ENCODE assay signal across 24 mouse cellular contexts in genomic region chr2:170141481-170141880, GRCm38 (mm10).
"Had no signal": no experiment of that assay in that cellular context is flagged by ENCODE, and none has a peak within 500 bp of the region (broad histone marks: within the 10 kb centered on the region; RNA-seq: fewer than 3 reads in every experiment).

No protein-coding gene starts in this region.

- H3K4me3 ChIP-seq: embryonic facial prominence, embryonic 10.5 days; embryonic facial prominence, embryonic 12.5 days; embryonic facial prominence, embryonic 13.5 days; embryonic facial prominence, embryonic 15.5 days; erythroblast, embryonic 14.5 days; forebrain, embryonic 10.5 days; forebrain, embryonic 12.5 days; forebrain, embryonic 13.5 days; forebrain, embryonic 15.5 days; gastrocnemius, adult 2 months; heart, adult 2 months; heart, embryonic 10.5 days had no signal

- H3K9ac ChIP-seq: embryonic facial prominence, embryonic 12.5 days; embryonic facial prominence, embryonic 13.5 days; embryonic facial prominence, embryonic 15.5 days; forebrain, embryonic 12.5 days; forebrain, embryonic 13.5 days; forebrain, embryonic 15.5 days; forebrain, postnatal 0 days had no signal

- H3K27me3 ChIP-seq: embryonic facial prominence, embryonic 12.5 days; embryonic facial prominence, embryonic 13.5 days; embryonic facial prominence, embryonic 15.5 days; forebrain, embryonic 12.5 days; forebrain, embryonic 13.5 days; forebrain, embryonic 15.5 days had no signal

- H3K36me3 ChIP-seq: embryonic facial prominence, embryonic 10.5 days; embryonic facial prominence, embryonic 12.5 days; embryonic facial prominence, embryonic 13.5 days; embryonic facial prominence, embryonic 15.5 days; forebrain, embryonic 10.5 days; forebrain, embryonic 12.5 days; forebrain, embryonic 15.5 days; heart, embryonic 10.5 days had no signal

- H3K27ac ChIP-seq: embryonic facial prominence, embryonic 10.5 days; embryonic facial prominence, embryonic 12.5 days; embryonic facial prominence, embryonic 13.5 days; embryonic facial prominence, embryonic 15.5 days; forebrain, embryonic 10.5 days; forebrain, embryonic 12.5 days; forebrain, embryonic 13.5 days; forebrain, embryonic 15.5 days; gastrocnemius, adult 2 months; heart, adult 2 months; heart, embryonic 10.5 days had no signal

- H3K4me2 ChIP-seq: embryonic facial prominence, embryonic 12.5 days; embryonic facial prominence, embryonic 13.5 days; embryonic facial prominence, embryonic 15.5 days; forebrain, embryonic 12.5 days; forebrain, embryonic 13.5 days; forebrain, embryonic 15.5 days had no signal

- H3K9me3 ChIP-seq: embryonic facial prominence, embryonic 10.5 days; embryonic facial prominence, embryonic 12.5 days; embryonic facial prominence, embryonic 13.5 days; embryonic facial prominence, embryonic 15.5 days; forebrain, embryonic 10.5 days; forebrain, embryonic 12.5 days; forebrain, embryonic 13.5 days; forebrain, embryonic 15.5 days; heart, embryonic 10.5 days had no signal

- DNase-seq: cerebellum, adult 9-11 months; cerebellum, postnatal 14 days; cerebellum, postnatal 25 days; cerebellum, postnatal 36 days; embryo, embryonic 11 days; forebrain, postnatal 0 days; gastrocnemius, adult 2 months; gastrocnemius, postnatal 10 days; gastrocnemius, postnatal 14 days; gastrocnemius, postnatal 25 days; gastrocnemius, postnatal 36 days; heart, adult 11 months; heart, adult 18-20 months; heart, adult 2 months had no signal

- H3K4me1 ChIP-seq: embryonic facial prominence, embryonic 15.5 days; forebrain, embryonic 12.5 days; forebrain, embryonic 13.5 days; forebrain, embryonic 15.5 days; heart, embryonic 10.5 days had no signal
